In the genomic region with DNA sequence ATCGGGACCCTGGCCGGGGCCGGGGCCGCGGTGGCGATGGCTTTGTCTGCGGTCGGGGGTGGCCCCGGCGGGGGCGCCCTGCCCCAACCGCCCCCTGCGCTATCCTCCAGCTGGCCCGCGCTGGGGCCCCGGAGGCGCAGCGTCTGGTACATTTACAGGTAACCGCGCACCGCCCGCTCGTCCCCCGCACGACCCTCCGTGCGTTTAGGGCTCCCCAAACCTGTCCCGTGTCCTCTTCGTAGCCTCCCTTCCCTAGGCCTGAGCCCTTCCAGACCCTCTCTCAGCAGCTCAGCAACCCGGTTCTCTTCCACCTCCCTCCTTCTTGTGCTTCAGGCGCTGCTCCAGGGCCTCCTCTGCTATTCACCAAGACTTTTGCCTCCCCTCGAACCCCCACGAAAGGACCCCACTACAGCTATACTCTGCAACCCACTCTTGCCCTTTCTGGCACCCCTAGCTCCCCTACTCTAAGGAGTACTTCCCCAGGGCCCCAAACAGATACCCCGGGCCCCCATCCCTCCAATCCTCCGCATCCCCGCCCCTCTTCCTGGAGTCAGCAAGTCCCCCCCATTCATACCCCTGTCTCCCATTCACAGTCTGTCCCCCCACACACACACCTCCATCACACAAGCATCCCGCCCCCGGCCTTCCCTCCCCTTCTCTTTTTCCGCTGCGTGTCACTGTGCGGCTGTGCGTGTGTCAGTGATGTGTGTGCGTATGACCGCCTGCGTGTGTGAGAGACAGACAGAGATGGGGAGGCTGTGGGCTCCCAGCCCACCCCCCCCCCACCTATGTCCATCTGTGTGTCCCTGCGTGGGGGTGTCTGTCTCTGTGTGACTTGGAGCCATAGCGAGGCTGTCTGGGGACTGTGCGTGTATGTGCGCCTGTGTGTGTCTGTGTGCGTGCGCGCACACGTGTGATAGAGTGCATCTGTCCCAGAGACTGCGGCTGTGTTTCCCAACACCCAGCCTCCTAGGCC, we compare ENCODE assay signal across 8 mouse cellular contexts. TPM values are rescaled to one million over a fixed set of nuclear protein-coding genes. Genes with fewer than 3 reads are reported as not detected.
DNase-seq lines count a peak whose midpoint lies in the region; ATAC-seq and TF ChIP-seq lines count a peak whose summit lies in the region.

No protein-coding gene starts in this region.

- H3K4me1 ChIP-seq in lung, embryonic 14.5 days (ENCODE audit: insufficient read depth) = no peaks in the 10 kb centered on the region
- H3K4me1 ChIP-seq in embryonic facial prominence, embryonic 13.5 days = peaks cover 15% of the 10 kb centered on the region
- H3K4me1 ChIP-seq in limb, embryonic 11.5 days (ENCODE audit: control insufficient read depth, insufficient read depth, low read length) = peaks cover 3% of the 10 kb centered on the region
- H3K4me1 ChIP-seq in stomach, embryonic 14.5 days (ENCODE audit: control insufficient read depth, insufficient read depth, low read length) = 0 out of 2 replicates have a peak, but pooled peaks cover 11% of the 10 kb centered on the region

- no peaks in the 10 kb centered on the region for H3K36me3 ChIP-seq in lung, embryonic 14.5 days (ENCODE audit: insufficient read depth)
- H3K36me3 ChIP-seq in embryonic facial prominence, embryonic 13.5 days = no peaks in the 10 kb centered on the region; the same call in 1 of the 2 replicates
- no peaks in the 10 kb centered on the region for H3K36me3 ChIP-seq in limb, embryonic 11.5 days (ENCODE audit: control insufficient read depth, insufficient read depth, low read length)
- no peaks in the 10 kb centered on the region for H3K36me3 ChIP-seq in stomach, embryonic 14.5 days (ENCODE audit: control insufficient read depth, insufficient read depth, low read length)

- TF ChIP-seq CTCF in lung, embryonic 14.5 days (IDR thresholded peaks at IDR 0.05; ENCODE audit: low read depth) = no peak

- H3K27me3 ChIP-seq in lung, embryonic 14.5 days (ENCODE audit: insufficient read depth, low read length) = peaks cover 52% of the 10 kb centered on the region
- peaks cover 90% of the 10 kb centered on the region for H3K27me3 ChIP-seq in embryonic facial prominence, embryonic 13.5 days
- peaks cover 64% of the 10 kb centered on the region for H3K27me3 ChIP-seq in limb, embryonic 11.5 days (ENCODE audit: control insufficient read depth, insufficient read depth, low read length)
- peaks cover 41% of the 10 kb centered on the region for H3K27me3 ChIP-seq in stomach, embryonic 14.5 days (ENCODE audit: control insufficient read depth, insufficient read depth, low read length)

- 2% methylated on average over 54 of the region's 54 CpGs for whole genome bisulfite sequencing in lung, embryonic 14.5 days
- WGBS in embryonic facial prominence, embryonic 13.5 days = 3% methylated on average over 42 of the region's 54 CpGs
- 5% methylated on average over 36 of the region's 54 CpGs for WGBS in limb, embryonic 11.5 days
- 4% methylated on average over 30 of the region's 54 CpGs for WGBS in stomach, embryonic 14.5 days

- H3K4me3 ChIP-seq in lung, embryonic 14.5 days (ENCODE audit: low read depth, low read length) = peak overlapping the region; percentile 33
- peak overlapping the region; percentile 50 for H3K4me3 ChIP-seq in embryonic facial prominence, embryonic 13.5 days
- peak overlapping the region; percentile 25 for H3K4me3 ChIP-seq in limb, embryonic 11.5 days (ENCODE audit: low read depth, low read length)
- H3K4me3 ChIP-seq in stomach, embryonic 14.5 days (ENCODE audit: low read depth, low read length) = peak overlapping the region; percentile 33

- no peak for DNase-seq in lung, embryonic 14.5 days
- no peak for DNase-seq in lung, postnatal 4 days
- DNase-seq in limb, embryonic 11.5 days (ENCODE audit: low spot score) = no peak
- no peak for DNase-seq in ovary, postnatal 14 days (ENCODE audit: low spot score)
- DNase-seq in thymus, postnatal 25 days = no peak

- H3K9ac ChIP-seq in lung, embryonic 14.5 days = no peak overlapping the region
- H3K9ac ChIP-seq in embryonic facial prominence, embryonic 13.5 days = no peak overlapping the region
- no peak overlapping the region for H3K9ac ChIP-seq in limb, embryonic 11.5 days (ENCODE audit: low read length)
- H3K9ac ChIP-seq in stomach, embryonic 14.5 days (replicated peaks; ENCODE audit: low read depth, low read length) = no peak overlapping the region

- ATAC-seq in lung, embryonic 14.5 days (ENCODE audit: insufficient read depth) = 0 out of 2 replicates have a peak, but pooled peaks have one; percentile 38
- ATAC-seq in embryonic facial prominence, embryonic 13.5 days (ENCODE audit: insufficient number of reproducible peaks, insufficient read depth, low FRiP score, low TSS enrichment, low read depth) = no peak
- no peak for ATAC-seq in limb, embryonic 11.5 days (ENCODE audit: insufficient number of reproducible peaks, low FRiP score, low TSS enrichment, low read depth)
- peak; percentile 30; the same call in 1 of the 2 replicates for ATAC-seq in stomach, embryonic 14.5 days (ENCODE audit: insufficient number of reproducible peaks, insufficient read depth, low FRiP score, low read depth)
- no peak for ATAC-seq in inflammation-experienced regulatory T-cells, adult 6 months

- H3K4me2 ChIP-seq in lung, embryonic 14.5 days = peak overlapping the region; percentile 69
- H3K4me2 ChIP-seq in embryonic facial prominence, embryonic 13.5 days = peak overlapping the region; percentile 87
- H3K4me2 ChIP-seq in limb, embryonic 11.5 days (ENCODE audit: low read depth, severe bottlenecking) = peak overlapping the region; percentile 54
- peak overlapping the region; percentile 76 for H3K4me2 ChIP-seq in stomach, embryonic 14.5 days (replicated peaks; ENCODE audit: low read depth, low read length)

- no peaks in the 10 kb centered on the region for H3K9me3 ChIP-seq in lung, embryonic 14.5 days (ENCODE audit: low read depth, low read length)
- H3K9me3 ChIP-seq in embryonic facial prominence, embryonic 13.5 days = no peaks in the 10 kb centered on the region
- no peaks in the 10 kb centered on the region for H3K9me3 ChIP-seq in limb, embryonic 11.5 days (ENCODE audit: control insufficient read depth, low read length)
- H3K9me3 ChIP-seq in stomach, embryonic 14.5 days (ENCODE audit: control insufficient read depth, low read depth, low read length) = no peaks in the 10 kb centered on the region

- H3K27ac ChIP-seq in lung, embryonic 14.5 days (ENCODE audit: low read depth) = no peak overlapping the region
- H3K27ac ChIP-seq in embryonic facial prominence, embryonic 13.5 days = no peak overlapping the region
- no peak overlapping the region for H3K27ac ChIP-seq in limb, embryonic 11.5 days (replicated peaks; ENCODE audit: low read depth, low read length)
- no peak overlapping the region for H3K27ac ChIP-seq in stomach, embryonic 14.5 days (ENCODE audit: low read length)

RNA-seq across cellular contexts. Expression of a gene that starts 26.3 kb away (rescaled TPM):
- polyA plus RNA-seq in lung, embryonic 14.5 days (2014; fragmentation: Nextera tagmentation; extraction: Ambion mirVana) = 1.3 and 1.6 TPM in 2 replicates
- polyA plus RNA-seq in embryonic facial prominence, embryonic 13.5 days (2015; fragmentation: Nextera tagmentation; extraction: Ambion mirVana) = 5.5 and 6.8 TPM in 2 replicates
- 0.78 and 0.85 TPM in 2 replicates for polyA plus RNA-seq in limb, embryonic 11.5 days (2014; fragmentation: Nextera tagmentation; extraction: Ambion mirVana)
- 4.2 and 4.5 TPM in 2 replicates for polyA plus RNA-seq in stomach, embryonic 14.5 days (2014; fragmentation: Nextera tagmentation; extraction: Ambion mirVana)
- polyA plus RNA-seq in inflammation-experienced regulatory T-cells, adult 6 months (2017; shearing (Covaris generic)) = under 1 TPM; 0.15 to 0.62 (median 0.20) TPM

RNA-seq across cellular contexts. Expression of a gene that starts 29.6 kb away (rescaled TPM):
- polyA plus RNA-seq in lung, embryonic 14.5 days (2014; fragmentation: Nextera tagmentation; extraction: Ambion mirVana) = 1.8 TPM in 2 replicates
- 9.1 and 11.9 TPM in 2 replicates for polyA plus RNA-seq in embryonic facial prominence, embryonic 13.5 days (2015; fragmentation: Nextera tagmentation; extraction: Ambion mirVana)
- 1.9 and 2.2 TPM in 2 replicates for polyA plus RNA-seq in limb, embryonic 11.5 days (2014; fragmentation: Nextera tagmentation; extraction: Ambion mirVana)
- 4.2 and 4.9 TPM in 2 replicates for polyA plus RNA-seq in stomach, embryonic 14.5 days (2014; fragmentation: Nextera tagmentation; extraction: Ambion mirVana)
- under 1 TPM; 0.28 to 0.62 (median 0.34) TPM for polyA plus RNA-seq in inflammation-experienced regulatory T-cells, adult 6 months (2017; shearing (Covaris generic))

RNA-seq across cellular contexts. Expression of a gene that starts 47.6 kb away (rescaled TPM):
- polyA plus RNA-seq in lung, embryonic 14.5 days (2014; fragmentation: Nextera tagmentation; extraction: Ambion mirVana) = 2.0 and 2.9 TPM in 2 replicates
- 4.1 and 4.9 TPM in 2 replicates for polyA plus RNA-seq in embryonic facial prominence, embryonic 13.5 days (2015; fragmentation: Nextera tagmentation; extraction: Ambion mirVana)
- 2.1 TPM in 2 replicates for polyA plus RNA-seq in limb, embryonic 11.5 days (2014; fragmentation: Nextera tagmentation; extraction: Ambion mirVana)
- 1.6 and 2.0 TPM in 2 replicates for polyA plus RNA-seq in stomach, embryonic 14.5 days (2014; fragmentation: Nextera tagmentation; extraction: Ambion mirVana)
- polyA plus RNA-seq in inflammation-experienced regulatory T-cells, adult 6 months (2017; shearing (Covaris generic)) = not detected

RNA-seq across cellular contexts. Expression of a gene that starts 49.3 kb away (rescaled TPM):
- 0.71 and 1.2 TPM in 2 replicates for polyA plus RNA-seq in lung, embryonic 14.5 days (2014; fragmentation: Nextera tagmentation; extraction: Ambion mirVana)
- polyA plus RNA-seq in embryonic facial prominence, embryonic 13.5 days (2015; fragmentation: Nextera tagmentation; extraction: Ambion mirVana) = 0.19 and 1.4 TPM in 2 replicates
- 0.37 and 0.53 TPM in 2 replicates for polyA plus RNA-seq in limb, embryonic 11.5 days (2014; fragmentation: Nextera tagmentation; extraction: Ambion mirVana)
- 1.2 and 1.3 TPM in 2 replicates for polyA plus RNA-seq in stomach, embryonic 14.5 days (2014; fragmentation: Nextera tagmentation; extraction: Ambion mirVana)
- not detected for polyA plus RNA-seq in inflammation-experienced regulatory T-cells, adult 6 months (2017; shearing (Covaris generic))

Comparison
In these comparisons a context has a peak if more than half of its experiments do, and no peak if none do; other contexts are left out.
1. ATAC-seq: peak in lung, embryonic 14.5 days (single experiment) and stomach, embryonic 14.5 days (single experiment); none in embryonic facial prominence, embryonic 13.5 days (single experiment), limb, embryonic 11.5 days (single experiment) and inflammation-experienced regulatory T-cells, adult 6 months (single experiment).
2. Peak in every context shown above with its lines, with median percentiles within 50 percentile points of each other: H3K4me2 ChIP-seq and H3K4me3 ChIP-seq.